Mouse (Mus musculus) MEL (cell line): Measurements from ENCODE around the gene Mrps26. TPM values are rescaled to one million over a fixed set of nuclear protein-coding genes. Genes with fewer than 3 reads are reported as not detected.

Experiments
- DNase-seq: peaks from one replicate; pipeline ENCODE4 v3.0.0; 2011; ENCODE audit warnings: low read depth, low spot score
- H3K27ac ChIP-seq: 2 replicates; pipeline ENCODE4 v1.5.1; 2012; ENCODE audit warnings: low read depth, mild to moderate bottlenecking, control low read depth, low read length, moderate library complexity; ENCODE audit not compliant: control insufficient read depth
- H3K27me3 ChIP-seq, 2 experiments: fragments of 150-350 bp in 1 of 2; sonication (generic) in 1 of 2; 2 replicates each; pipeline ENCODE4 v1.6.1; 2012; ENCODE audit warnings: low read length in 2 of 2, mild to moderate bottlenecking in 2 of 2, improper control_type of control experiment in 1 of 2, moderate library complexity in 1 of 2; ENCODE audit not compliant: insufficient read depth in 2 of 2, control insufficient read depth in 1 of 2
- H3K36me3 ChIP-seq, 2 experiments: 2 replicates each; pipeline ENCODE4 v1.6.1; 2012 to 2014; ENCODE audit warnings: low read length in 2 of 2, improper control_type of control experiment in 1 of 2, inconsistent platforms in 1 of 2, mild to moderate bottlenecking in 1 of 2; ENCODE audit not compliant: insufficient read depth in 2 of 2, control insufficient read depth in 1 of 2
- H3K4me1 ChIP-seq, 2 experiments: fragments of 150-350 bp in 1 of 2; sonication (generic) in 1 of 2; 2 replicates each; pipeline ENCODE4 v1.6.1; 2012; ENCODE audit warnings: low read length in 2 of 2, improper control_type of control experiment in 1 of 2, mild to moderate bottlenecking in 1 of 2; ENCODE audit not compliant: insufficient read depth in 2 of 2, control insufficient read depth in 1 of 2
- H3K4me3 ChIP-seq, 2 experiments: fragments of 150-350 bp in 1 of 2; sonication (generic) in 1 of 2; 2 replicates each; pipeline ENCODE4 v1.5.1; 2012; ENCODE audit warnings: low read depth in 2 of 2, low read length in 2 of 2, mild to moderate bottlenecking in 2 of 2, moderate library complexity in 2 of 2, control low read depth in 1 of 2, improper control_type of control experiment in 1 of 2; ENCODE audit not compliant: control insufficient read depth in 1 of 2, insufficient read depth in 1 of 2
- H3K79me2 ChIP-seq: 2 replicates; pipeline ENCODE4 v1.6.1; 2012; ENCODE audit warnings: mild to moderate bottlenecking, low read length, moderate library complexity; ENCODE audit not compliant: control insufficient read depth, poor library complexity, insufficient read depth
- H3K9ac ChIP-seq: 2 replicates; pipeline ENCODE4 v1.6.1; 2012; ENCODE audit warnings: low read depth, mild to moderate bottlenecking, control low read depth, low read length, moderate library complexity; ENCODE audit not compliant: control insufficient read depth, poor library complexity, severe bottlenecking
- H3K9me3 ChIP-seq: fragments of 150-350 bp; sonication (generic); replicated peaks from 2 replicates; pipeline ENCODE4 v1.6.1; 2012; ENCODE audit warnings: mild to moderate bottlenecking, low read length, improper control_type of control experiment, moderate library complexity; ENCODE audit not compliant: insufficient read depth
- BHLHE40 ChIP-seq: IDR thresholded peaks from 2 replicates; pipeline ENCODE4 v1.6.1; 2012; ENCODE audit warnings: low read depth, mild to moderate bottlenecking, inconsistent platforms, low read length, improper control_type of control experiment, borderline replicate concordance
- CHD1 ChIP-seq: IDR thresholded peaks from 2 replicates; pipeline ENCODE4 v1.6.1; 2012; ENCODE audit warnings: low read depth, mild to moderate bottlenecking, inconsistent platforms, low read length, improper control_type of control experiment
- CHD2 ChIP-seq: IDR thresholded peaks from 2 replicates; pipeline ENCODE4 v1.6.1; 2011; ENCODE audit warnings: low read length, improper control_type of control experiment
- CTCF ChIP-seq, 3 experiments: IDR thresholded peaks in 2 of 3; conservative IDR thresholded peaks in 1 of 3; 2 replicates each; pipeline ENCODE4 v1.5.1; 2011 to 2012; ENCODE audit warnings: low read length in 3 of 3, low read depth in 2 of 3, mild to moderate bottlenecking in 2 of 3, improper control_type of control experiment in 1 of 3, inconsistent platforms in 1 of 3, mixed read lengths in 1 of 3, moderate library complexity in 1 of 3; ENCODE audit not compliant: control insufficient read depth in 1 of 3, insufficient read depth in 1 of 3, poor library complexity in 1 of 3, severe bottlenecking in 1 of 3
- ELF1 ChIP-seq: IDR thresholded peaks from 2 replicates; pipeline ENCODE4 v1.6.1; 2014; ENCODE audit warnings: low read depth, mild to moderate bottlenecking, inconsistent platforms, low read length, improper control_type of control experiment, moderate library complexity
- EP300 ChIP-seq, 2 experiments: IDR thresholded peaks; 2 replicates each; pipeline ENCODE4 v1.6.1; 2011; ENCODE audit warnings: improper control_type of control experiment in 2 of 2, low read length in 2 of 2, low read depth in 1 of 2, mild to moderate bottlenecking in 1 of 2
- ETS1 ChIP-seq: IDR thresholded peaks from 2 replicates; pipeline ENCODE4 v1.6.1; 2012; ENCODE audit warnings: low read depth, mild to moderate bottlenecking, inconsistent platforms, low read length, improper control_type of control experiment, moderate library complexity
- GABPA ChIP-seq: IDR thresholded peaks from 2 replicates; pipeline ENCODE4 v1.6.1; 2012; ENCODE audit warnings: low read depth, mild to moderate bottlenecking, inconsistent platforms, low read length, improper control_type of control experiment, moderate library complexity
- GATA1 ChIP-seq: IDR thresholded peaks from 2 replicates; pipeline ENCODE4 v1.6.1; 2011; ENCODE audit warnings: low read depth, low read length, improper control_type of control experiment
- JUND ChIP-seq: IDR thresholded peaks from 2 replicates; pipeline ENCODE4 v1.6.1; 2011; ENCODE audit warnings: low read depth, mild to moderate bottlenecking, improper control_type of control experiment, low read length
- KAT2A ChIP-seq: conservative IDR thresholded peaks from 2 replicates; pipeline ENCODE4 v1.6.1; 2012; ENCODE audit warnings: low read depth, low read length, improper control_type of control experiment, inconsistent platforms
- MAX ChIP-seq: IDR thresholded peaks from 2 replicates; pipeline ENCODE4 v1.6.1; 2011; ENCODE audit warnings: low read length, improper control_type of control experiment
- MAZ ChIP-seq: IDR thresholded peaks from 2 replicates; pipeline ENCODE4 v1.6.1; 2012; ENCODE audit warnings: low read depth, mild to moderate bottlenecking, inconsistent platforms, low read length, improper control_type of control experiment
- MEF2A ChIP-seq: IDR thresholded peaks from 2 replicates; pipeline ENCODE4 v1.6.1; 2014; ENCODE audit warnings: low read depth, mild to moderate bottlenecking, inconsistent platforms, low read length, improper control_type of control experiment; ENCODE audit not compliant: poor library complexity, insufficient replicate concordance, severe bottlenecking; ENCODE audit errors: extremely low read depth
- MXI1 ChIP-seq: IDR thresholded peaks from 2 replicates; pipeline ENCODE4 v1.6.1; 2011; ENCODE audit warnings: mild to moderate bottlenecking, low read depth, low read length, improper control_type of control experiment
- MYC ChIP-seq: IDR thresholded peaks from 2 replicates; pipeline ENCODE4 v1.6.1; 2011; ENCODE audit warnings: low read depth, mild to moderate bottlenecking, low read length, improper control_type of control experiment, moderate library complexity
- NELFE ChIP-seq: IDR thresholded peaks from 2 replicates; pipeline ENCODE4 v1.6.1; 2011; ENCODE audit warnings: low read depth, low read length, improper control_type of control experiment
- POLR2A ChIP-seq, 2 experiments: IDR thresholded peaks; 2 replicates each; pipeline ENCODE4 v1.6.1; 2011 to 2012; ENCODE audit warnings: low read length in 2 of 2, mild to moderate bottlenecking in 2 of 2, control low read depth in 1 of 2, improper control_type of control experiment in 1 of 2, low read depth in 1 of 2, moderate library complexity in 1 of 2; ENCODE audit not compliant: control insufficient read depth in 1 of 2, insufficient read depth in 1 of 2, poor library complexity in 1 of 2
- POLR2AphosphoS2 ChIP-seq: IDR thresholded peaks from 2 replicates; pipeline ENCODE4 v1.6.1; 2011; ENCODE audit warnings: low read length, improper control_type of control experiment
- POLR2AphosphoS5 ChIP-seq: IDR thresholded peaks from 2 replicates; pipeline ENCODE4 v1.6.1; 2012; ENCODE audit warnings: low read depth, borderline replicate concordance, mild to moderate bottlenecking, inconsistent platforms, low read length, moderate library complexity, mixed read lengths
- RAD21 ChIP-seq: IDR thresholded peaks from 2 replicates; pipeline ENCODE4 v1.6.1; 2011; ENCODE audit warnings: mild to moderate bottlenecking, low read depth, low read length, improper control_type of control experiment
- SIN3A ChIP-seq: IDR thresholded peaks from 2 replicates; pipeline ENCODE4 v1.6.1; 2012; ENCODE audit warnings: low read length, improper control_type of control experiment, inconsistent platforms
- SMC3 ChIP-seq: IDR thresholded peaks from 2 replicates; pipeline ENCODE4 v1.6.1; 2011; ENCODE audit warnings: low read depth, low read length, improper control_type of control experiment
- TAL1 ChIP-seq: IDR thresholded peaks from 2 replicates; pipeline ENCODE4 v1.6.1; 2012; ENCODE audit warnings: mild to moderate bottlenecking, inconsistent platforms, low read length, moderate library complexity, mixed read lengths
- TBP ChIP-seq: IDR thresholded peaks from 2 replicates; pipeline ENCODE4 v1.8.0; 2011; ENCODE audit warnings: low read depth, low read length, improper control_type of control experiment
- TCF12 ChIP-seq: IDR thresholded peaks from 2 replicates; pipeline ENCODE4 v1.6.1; 2014; ENCODE audit warnings: low read depth, mild to moderate bottlenecking, inconsistent platforms, low read length, improper control_type of control experiment, moderate library complexity
- USF1 ChIP-seq: IDR thresholded peaks from 2 replicates; pipeline ENCODE4 v1.6.1; 2014; ENCODE audit warnings: low read depth, mild to moderate bottlenecking, inconsistent platforms, low read length, improper control_type of control experiment, moderate library complexity
- USF2 ChIP-seq, 2 experiments: IDR thresholded peaks; 2 replicates each; pipeline ENCODE4 v1.6.1; 2011 to 2012; ENCODE audit warnings: improper control_type of control experiment in 2 of 2, low read length in 2 of 2, borderline replicate concordance in 1 of 2, inconsistent platforms in 1 of 2, low read depth in 1 of 2, mild to moderate bottlenecking in 1 of 2; ENCODE audit not compliant: insufficient read depth in 1 of 2
- ZMIZ1 ChIP-seq: IDR thresholded peaks from 2 replicates; pipeline ENCODE4 v1.6.1; 2012; ENCODE audit warnings: low read depth, mild to moderate bottlenecking, inconsistent platforms, low read length, improper control_type of control experiment, moderate library complexity
- ZNF384 ChIP-seq: IDR thresholded peaks from 2 replicates; pipeline ENCODE4 v1.6.1; 2012; ENCODE audit warnings: low read depth, mild to moderate bottlenecking, inconsistent platforms, low read length, improper control_type of control experiment
- polyA plus RNA-seq, 2 experiments: library from polyadenylated mRNA; stranded (reverse) in 1 of 2; unstranded in 1 of 2; fragments of >175 nt in 1 of 2; fragments of >200 nt in 1 of 2; gene quantifications; 2 replicates each; pipeline versions ENCODE4 v1.2.1 to v1.2.4; 2012; ENCODE audit warnings: low replicate concordance in 2 of 2, low read depth in 1 of 2; ENCODE audit not compliant: insufficient read length in 2 of 2, insufficient read depth in 1 of 2, missing spikeins in 1 of 2
- total RNA-seq: library from RNA; depleted of rRNA; stranded (reverse); fragments of 300-350 nt; gene quantifications from 2 replicates; pipeline ENCODE4 v1.2.3, GENCODE M21; 2012

The Mrps26 gene
- total and polyA plus RNA-seq, 3 experiments, result 121 to 154 TPM; not detected in 1

GRCm38 (mm10) chr2:130577021-130577420 is 13.5 kb downstream of the Mrps26 start:
- no peaks in the 10 kb centered on the region for H3K27me3 ChIP-seq

GRCm38 (mm10) chr2:130577632-130578031 is 14.1 kb downstream of the Mrps26 start:
- no peaks in the 10 kb centered on the region for H3K27me3 ChIP-seq
- no peak for TF ChIP-seq CTCF (IDR thresholded peaks at IDR 0.05 in 2 of 3, conservative IDR thresholded peaks at IDR 0.05 in 1 of 3; ENCODE audit: control insufficient read depth in 1 of 3, insufficient read depth in 1 of 3, low read depth in 2 of 3, low read length in 3 of 3, poor library complexity in 1 of 3, severe bottlenecking in 1 of 3)
- 0 out of 2 replicates have a peak, but pooled peaks have one; percentile 50 for TF ChIP-seq TBP
- no peak for TF ChIP-seq ETS1
- no peak for TF ChIP-seq GATA1
- no peak for TF ChIP-seq MAZ
- TF ChIP-seq ZMIZ1, result no peak
- no peak for TF ChIP-seq CHD1
- 0 out of 2 replicates have a peak, but pooled peaks have one; percentile 24 for TF ChIP-seq TCF12
- no peak for TF ChIP-seq EP300 (IDR thresholded peaks at IDR 0.05; ENCODE audit: low read depth in 1 of 2, low read length in 2 of 2)
- peak; percentile 81; the same call in 1 of the 2 replicates for TF ChIP-seq BHLHE40
- TF ChIP-seq MYC, result 0 out of 2 replicates have a peak, but pooled peaks have one; percentile 28
- TF ChIP-seq USF1, result peak; percentile 97
- no peak for TF ChIP-seq JUND
- peak; percentile 33; the same call in 1 of the 2 replicates for TF ChIP-seq SMC3
- no peak for TF ChIP-seq ELF1
- no peak for TF ChIP-seq KAT2A
- TF ChIP-seq POLR2A (IDR thresholded peaks at IDR 0.05; ENCODE audit: control insufficient read depth in 1 of 2, insufficient read depth in 1 of 2, low read depth in 1 of 2, low read length in 2 of 2, poor library complexity in 1 of 2), result peak in 1 of 2 experiments; percentile 44; a peak in 1 of 4 replicates
- TF ChIP-seq POLR2AphosphoS5, result no peak
- TF ChIP-seq ZNF384, result no peak
- TF ChIP-seq MAX, result peak; percentile 95
- TF ChIP-seq RAD21, result no peak; the same call in 1 of the 2 replicates
- peak; percentile 36 to 83; a peak in 3 of 4 replicates for TF ChIP-seq USF2 (IDR thresholded peaks at IDR 0.05; ENCODE audit: borderline replicate concordance in 1 of 2, insufficient read depth in 1 of 2, low read depth in 1 of 2, low read length in 2 of 2)
- peak; percentile 87 for TF ChIP-seq MXI1
- no peak for TF ChIP-seq MEF2A
- TF ChIP-seq CHD2, result no peak
- peak; percentile 42; the same call in 1 of the 2 replicates for TF ChIP-seq SIN3A
- TF ChIP-seq, all 39 proteins: peak for 11
- H3K36me3 ChIP-seq, result 0 out of 4 replicates have a peak, but pooled peaks cover 0 to 2% of the 10 kb centered on the region in 2 experiments
- no peaks in the 10 kb centered on the region for H3K9me3 ChIP-seq
- H3K4me1 ChIP-seq, result peaks cover 0 to 10% of the 10 kb centered on the region in 2 experiments; a peak in 1 of 4 replicates
- peak overlapping the region; percentile 29 to 40; a peak in 3 of 4 replicates for H3K4me3 ChIP-seq
- H3K9ac ChIP-seq, result peak overlapping the region; percentile 44
- DNase-seq, result peak; percentile 90
- no peaks in the 10 kb centered on the region for H3K79me2 ChIP-seq
- no peak overlapping the region for H3K27ac ChIP-seq

More at GRCm38 (mm10) chr2:130577021-130577420, 13.5 kb downstream of the Mrps26 start:
- Histone ChIP-seq H3K4me1 (peaks cover 0 to 10% of the 10 kb centered on the region in 2 experiments; a peak in 1 of 4 replicates), H3K9ac (no peak overlapping the region; the same call in 1 of the 2 replicates), H3K9me3 (no peaks in the 10 kb centered on the region), H3K36me3 (0 out of 4 replicates have a peak, but pooled peaks cover 0 to 2% of the 10 kb centered on the region in 2 experiments), H3K79me2 (no peaks in the 10 kb centered on the region), H3K27ac (no peak overlapping the region), H3K4me3 (no peak overlapping the region)
- DNase-seq, result no peak
- TF ChIP-seq TAL1, result no peak
- no peak for TF ChIP-seq SIN3A
- TF ChIP-seq CTCF (IDR thresholded peaks at IDR 0.05 in 2 of 3, conservative IDR thresholded peaks at IDR 0.05 in 1 of 3; ENCODE audit: control insufficient read depth in 1 of 3, insufficient read depth in 1 of 3, low read depth in 2 of 3, low read length in 3 of 3, poor library complexity in 1 of 3, severe bottlenecking in 1 of 3), result no peak
- no peak for TF ChIP-seq KAT2A
- TF ChIP-seq RAD21, result no peak
- no peak for TF ChIP-seq MXI1
- TF ChIP-seq POLR2AphosphoS2, result no peak
- no peak for TF ChIP-seq NELFE
- TF ChIP-seq GABPA, result no peak
- no peak for TF ChIP-seq EP300 (IDR thresholded peaks at IDR 0.05; ENCODE audit: low read depth in 1 of 2, low read length in 2 of 2)
